ENCODE assay signal across 8 mouse cellular contexts in the genomic region with DNA sequence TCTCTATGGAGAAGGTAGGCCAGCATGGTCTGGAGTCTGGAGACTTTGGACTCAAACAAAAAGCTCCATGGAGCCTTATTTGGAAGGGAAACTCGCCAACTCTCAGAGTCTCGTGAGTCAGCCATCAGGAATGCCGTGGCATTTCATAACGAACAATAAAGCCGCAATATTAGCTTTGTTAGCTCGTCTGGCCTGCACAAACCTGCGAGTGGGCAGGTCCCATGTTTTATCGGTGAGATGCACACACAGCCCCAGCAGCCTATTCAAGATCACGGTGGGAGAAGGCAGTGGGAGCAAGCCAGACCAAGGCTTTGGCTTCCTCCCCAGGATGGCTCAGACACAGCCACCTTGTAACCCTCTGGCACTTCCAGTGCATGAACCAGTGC.
DNase-seq lines count a peak whose midpoint lies in the region.

No protein-coding gene starts in this region.

- DNase-seq in adrenal gland, adult (ENCODE audit: inconsistent age in 2 of 2, low spot score in 1 of 2), result peak; percentile 67 to 85
- no peak for DNase-seq in adrenal gland, postnatal 4 days (ENCODE audit: low spot score in 2 of 2)
- peak; percentile 67 for DNase-seq in brain, adult 2 months (ENCODE audit: low read depth, low spot score)
- peak; percentile 44 for DNase-seq in heart, adult 8-10 months (ENCODE audit: low spot score)
- peak; percentile 74 for DNase-seq in lung, postnatal 10 days
- DNase-seq in c-Kit-positive CD71-positive TER-119-positive erythroid progenitor cells, embryonic 14.5 days (ENCODE audit: low spot score), result no peak
- no peak for DNase-seq in left cerebral cortex, postnatal 10 days (ENCODE audit: extremely low spot score in 1 of 2, low spot score in 2 of 2)
- no peak for DNase-seq in spleen, postnatal 14 days (ENCODE audit: low spot score in 2 of 2)

- intact Hi-C loops in left cerebral cortex, postnatal 10 days (cut with DNase I), result no loop called here

Comparison
In these comparisons a context has a peak if more than half of its experiments do, and no peak if none do; other contexts are left out.
1. DNase-seq: peak in adrenal gland, adult (2 of 2), brain, adult 2 months (single experiment), heart, adult 8-10 months (single experiment) and lung, postnatal 10 days (single experiment); none in adrenal gland, postnatal 4 days (0 of 2), c-Kit-positive CD71-positive TER-119-positive erythroid progenitor cells, embryonic 14.5 days (single experiment), left cerebral cortex, postnatal 10 days (0 of 2) and spleen, postnatal 14 days (0 of 2).